Mouse (Mus musculus) embryonic facial prominence, embryonic 14.5 days (tissue): Measurements from ENCODE around the gene Map3k6. TPM values are rescaled to one million over a fixed set of nuclear protein-coding genes. Genes with fewer than 3 reads are reported as not detected.
A peak's percentile ranks its signal among the peaks of the same experiment; 100 is the strongest.

Experiments used
- ATAC-seq: fragments of 200-750 bp; cut with Nextera tagmentation; 2 replicates; pipeline ENCODE4 v1.8.0; 2017; ENCODE audit warnings: low read depth, moderate number of reproducible peaks, moderate TSS enrichment
- DNase-seq: peaks from one replicate; pipeline ENCODE4 v3.0.0-alpha.2; 2015; ENCODE audit warnings: low spot score
- H3K27ac ChIP-seq: fragments of 300-500 bp; sonication (generic); replicated peaks from 2 replicates; pipeline ENCODE4 v1.5.1; 2014; ENCODE audit warnings: low read depth, mild to moderate bottlenecking, low read length, moderate library complexity
- H3K27me3 ChIP-seq: fragments of 300-500 bp; sonication (generic); replicated peaks from 2 replicates; pipeline ENCODE4 v1.6.1; 2014; ENCODE audit warnings: low read length; ENCODE audit not compliant: control insufficient read depth, insufficient read depth
- H3K36me3 ChIP-seq: fragments of 300-500 bp; sonication (generic); 2 replicates; pipeline ENCODE4 v1.6.1; 2014; ENCODE audit warnings: low read length, mixed read lengths; ENCODE audit not compliant: control insufficient read depth, insufficient read depth
- H3K4me1 ChIP-seq: fragments of 300-500 bp; sonication (generic); 2 replicates; pipeline ENCODE4 v1.6.1; 2014; ENCODE audit warnings: antibody characterized with exemption, low read length; ENCODE audit not compliant: control insufficient read depth, insufficient read depth
- H3K4me2 ChIP-seq: fragments of 300-500 bp; sonication (generic); 2 replicates; pipeline ENCODE4 v1.6.1; 2014; ENCODE audit warnings: low read depth, mild to moderate bottlenecking, low read length, moderate library complexity, mixed read lengths
- H3K4me3 ChIP-seq: fragments of 300-500 bp; sonication (generic); 2 replicates; pipeline ENCODE4 v1.5.1; 2014; ENCODE audit warnings: low read depth, mild to moderate bottlenecking, low read length
- H3K9ac ChIP-seq: fragments of 300-500 bp; sonication (generic); 2 replicates; pipeline ENCODE4 v1.6.1; 2014; ENCODE audit warnings: low read depth, mild to moderate bottlenecking, low read length, moderate library complexity, mixed read lengths
- H3K9me3 ChIP-seq: fragments of 300-500 bp; sonication (generic); 2 replicates; pipeline ENCODE4 v1.6.1; 2016; ENCODE audit warnings: low read length; ENCODE audit not compliant: control insufficient read depth
- WGBS: fragments of 180-500 bp; shearing (Covaris S2); extraction: QIAGEN DNeasy Blood & Tissue Kit; methylation state at CpG from one replicate; pipeline ENCODE4 v1.1.7; 2014; 5-methylcytosine and 5-hydroxymethylcytosine counted together
- polyA plus RNA-seq: library from polyadenylated mRNA; unstranded; fragments of >200 nt; fragmentation: Nextera tagmentation; extraction: Ambion mirVana; gene quantifications from 2 replicates; pipeline ENCODE4 v1.2.1, GENCODE M21; 2014

Map3k6 gene
- polyA plus RNA-seq, 1 experiment from 2014 or later = 7.9 TPM

- ATAC-seq = no peak
- WGBS = 86% methylated on average over 8 of the region's 8 CpGs
- no peak for DNase-seq
- H3K27me3 ChIP-seq = 0 out of 2 replicates have a peak, but pooled peaks cover 11% of the 10 kb centered on the region
- no peaks in the 10 kb centered on the region for H3K9me3 ChIP-seq
- H3K4me2 ChIP-seq = no peak overlapping the region
- no peak overlapping the region for H3K27ac ChIP-seq
- 0 out of 2 replicates have a peak, but pooled peaks cover 3% of the 10 kb centered on the region for H3K4me1 ChIP-seq
- H3K9ac ChIP-seq = no peak overlapping the region
- no peaks in the 10 kb centered on the region for H3K36me3 ChIP-seq
- H3K4me3 ChIP-seq = no peak overlapping the region
Observed at GRCm38 (mm10) chr4:133221701-133222100, 18.9 kb upstream of the Map3k6 start.

- H3K4me2 ChIP-seq = no peak overlapping the region
- 0 out of 2 replicates have a peak, but pooled peaks cover 3% of the 10 kb centered on the region for H3K4me1 ChIP-seq
- no peak overlapping the region for H3K27ac ChIP-seq
- ATAC-seq (0 out of 2 replicates have a peak, but pooled peaks have one; percentile 20), DNase-seq (no peak)
- H3K27me3 ChIP-seq = 0 out of 2 replicates have a peak, but pooled peaks cover 11% of the 10 kb centered on the region
- WGBS = 42% methylated on average over 5 of the region's 5 CpGs
- no peaks in the 10 kb centered on the region for H3K36me3 ChIP-seq
- no peaks in the 10 kb centered on the region for H3K9me3 ChIP-seq
- H3K4me3 ChIP-seq = no peak overlapping the region
- H3K9ac ChIP-seq = no peak overlapping the region
Observed at GRCm38 (mm10) chr4:133223875-133224274, 16.7 kb upstream of the Map3k6 start.

- no peak for DNase-seq
- H3K36me3 ChIP-seq = no peaks in the 10 kb centered on the region
- 56% methylated on average over 10 of the region's 10 CpGs for WGBS
- no peaks in the 10 kb centered on the region for H3K9me3 ChIP-seq
- no peak overlapping the region for H3K27ac ChIP-seq
- 0 out of 2 replicates have a peak, but pooled peaks cover 3% of the 10 kb centered on the region for H3K4me1 ChIP-seq
- no peak overlapping the region for H3K4me3 ChIP-seq
- H3K4me2 ChIP-seq = no peak overlapping the region
- no peak overlapping the region for H3K9ac ChIP-seq
- ATAC-seq = no peak
- H3K27me3 ChIP-seq = 0 out of 2 replicates have a peak, but pooled peaks cover 6% of the 10 kb centered on the region
Observed at GRCm38 (mm10) chr4:133226073-133226472, 14.5 kb upstream of the Map3k6 start.

- Histone ChIP-seq H3K9ac (no peak overlapping the region), H3K27ac (no peak overlapping the region), H3K4me1 (0 out of 2 replicates have a peak, but pooled peaks cover 3% of the 10 kb centered on the region), H3K9me3 (no peaks in the 10 kb centered on the region), H3K4me3 (no peak overlapping the region), H3K4me2 (no peak overlapping the region), H3K36me3 (no peaks in the 10 kb centered on the region), H3K27me3 (no peaks in the 10 kb centered on the region)
- WGBS = 45% methylated on average over 8 of the region's 8 CpGs
- ATAC-seq = no peak
- DNase-seq = no peak
Observed at GRCm38 (mm10) chr4:133227636-133228035, 13.0 kb upstream of the Map3k6 start.

- DNase-seq (peak; percentile 61), ATAC-seq (no peak)
- 0 out of 2 replicates have a peak overlapping the region, but pooled peaks have one; percentile 28 for H3K27ac ChIP-seq
- no peak overlapping the region for H3K9ac ChIP-seq
- H3K4me2 ChIP-seq = no peak overlapping the region
- 35% methylated on average over 8 of the region's 8 CpGs for WGBS
- no peaks in the 10 kb centered on the region for H3K27me3 ChIP-seq
- H3K36me3 ChIP-seq = no peaks in the 10 kb centered on the region
- H3K9me3 ChIP-seq = no peaks in the 10 kb centered on the region
- no peaks in the 10 kb centered on the region for H3K4me1 ChIP-seq
- no peak overlapping the region for H3K4me3 ChIP-seq
Observed at GRCm38 (mm10) chr4:133229582-133229981, 11.0 kb upstream of the Map3k6 start.

GRCm38 (mm10) chr4:133233285-133233976, 7.2 kb upstream of the Map3k6 start:
- 35% methylated on average over 10 of the region's 10 CpGs for WGBS
- ATAC-seq = no peak
- H3K9ac ChIP-seq = no peak overlapping the region
- no peak overlapping the region for H3K4me2 ChIP-seq
- H3K4me1 ChIP-seq = no peaks in the 10 kb centered on the region
- H3K27ac ChIP-seq = no peak overlapping the region
- DNase-seq = no peak
- no peak overlapping the region for H3K4me3 ChIP-seq
- H3K9me3 ChIP-seq = no peaks in the 10 kb centered on the region
- H3K27me3 ChIP-seq = no peaks in the 10 kb centered on the region
- no peaks in the 10 kb centered on the region for H3K36me3 ChIP-seq

- Histone ChIP-seq H3K4me1 (no peaks in the 10 kb centered on the region), H3K9ac (no peak overlapping the region), H3K27me3 (peaks cover 1% of the 10 kb centered on the region; the same call in 1 of the 2 replicates), H3K9me3 (no peaks in the 10 kb centered on the region), H3K27ac (no peak overlapping the region), H3K36me3 (no peaks in the 10 kb centered on the region), H3K4me2 (no peak overlapping the region), H3K4me3 (no peak overlapping the region)
- no peak for DNase-seq
- no peak for ATAC-seq
- WGBS = 56% methylated on average over 5 of the region's 5 CpGs
Observed at GRCm38 (mm10) chr4:133234771-133235170, 5.8 kb upstream of the Map3k6 start.

- no peaks in the 10 kb centered on the region for H3K9me3 ChIP-seq
- H3K4me2 ChIP-seq = no peak overlapping the region
- no peak overlapping the region for H3K4me3 ChIP-seq
- ATAC-seq = no peak
- H3K27me3 ChIP-seq = peaks cover 5% of the 10 kb centered on the region; the same call in 1 of the 2 replicates
- H3K27ac ChIP-seq = no peak overlapping the region
- peaks cover 2% of the 10 kb centered on the region for H3K4me1 ChIP-seq
- no peaks in the 10 kb centered on the region for H3K36me3 ChIP-seq
- H3K9ac ChIP-seq = no peak overlapping the region
- no peak for DNase-seq
- 79% methylated on average over 5 of the region's 5 CpGs for WGBS
Observed at GRCm38 (mm10) chr4:133235415-133235814, 5.2 kb upstream of the Map3k6 start.

- ATAC-seq (no peak), DNase-seq (no peak)
- Histone ChIP-seq H3K4me2 (no peak overlapping the region), H3K9ac (no peak overlapping the region), H3K36me3 (no peaks in the 10 kb centered on the region), H3K4me1 (peaks cover 10% of the 10 kb centered on the region), H3K27me3 (peaks cover 17% of the 10 kb centered on the region), H3K4me3 (no peak overlapping the region), H3K27ac (no peak overlapping the region), H3K9me3 (no peaks in the 10 kb centered on the region)
- WGBS = 67% methylated on average over 4 of the region's 4 CpGs
Observed at GRCm38 (mm10) chr4:133237911-133238310, 2.7 kb upstream of the Map3k6 start.
